Mouse (Mus musculus) thymus, adult 2 months (tissue): ENCODE results near the gene Gpr84. TPM values are rescaled to one million over a fixed set of nuclear protein-coding genes. Genes with fewer than 3 reads are reported as not detected.

ENCODE experiments used
- DNase-seq: peaks from one replicate; pipeline ENCODE4 v3.0.0; 2021
- H3K27ac ChIP-seq: fragments of 200-500 bp; 2 replicates; pipeline ENCODE4 v1.5.1; 2012; ENCODE audit warnings: low read length, control low read depth; ENCODE audit not compliant: control insufficient read depth, insufficient read depth
- H3K27me3 ChIP-seq: fragments of 200-500 bp; 2 replicates; pipeline ENCODE4 v1.6.1; 2012; ENCODE audit warnings: mild to moderate bottlenecking, low read length, moderate library complexity, mixed read lengths; ENCODE audit not compliant: control insufficient read depth, insufficient read depth
- H3K36me3 ChIP-seq: fragments of 200-500 bp; 2 replicates; pipeline ENCODE4 v1.6.1; 2012; ENCODE audit warnings: mild to moderate bottlenecking, low read length, moderate library complexity; ENCODE audit not compliant: control insufficient read depth, insufficient read depth
- H3K4me1 ChIP-seq: fragments of 200-500 bp; replicated peaks from 2 replicates; pipeline ENCODE4 v1.6.1; 2012; ENCODE audit warnings: low read length; ENCODE audit not compliant: control insufficient read depth, insufficient read depth
- H3K4me3 ChIP-seq: fragments of 200-500 bp; 2 replicates; pipeline ENCODE4 v1.5.1; 2012; ENCODE audit warnings: mild to moderate bottlenecking, low read length, control low read depth, moderate library complexity; ENCODE audit not compliant: control insufficient read depth, insufficient read depth
- CTCF ChIP-seq: fragments of 200-500 bp; IDR thresholded peaks from 2 replicates; pipeline ENCODE4 v1.5.1; 2012; ENCODE audit warnings: mild to moderate bottlenecking, control low read depth, low read length, moderate library complexity, borderline replicate concordance; ENCODE audit not compliant: control insufficient read depth, poor library complexity, insufficient read depth; ENCODE audit errors: extremely low read depth
- POLR2A ChIP-seq: fragments of 200-500 bp; IDR thresholded peaks from 2 replicates; pipeline ENCODE4 v1.6.1; 2012; ENCODE audit warnings: mild to moderate bottlenecking, low read length, control low read depth, moderate library complexity; ENCODE audit not compliant: control insufficient read depth, poor library complexity, insufficient read depth; ENCODE audit errors: extremely low read depth
- WGBS: fragments of 180-500 bp; shearing (Covaris S2); methylation state at CpG from one replicate; pipeline ENCODE4 v1.1.7; 2018; 5-methylcytosine and 5-hydroxymethylcytosine counted together
- polyA plus RNA-seq: library from polyadenylated mRNA; depleted of rRNA; stranded (reverse); fragments of >200 nt; gene quantifications from 2 replicates; pipeline ENCODE4 v1.2.3, GENCODE M21; 2012

The Gpr84 gene
- polyA plus RNA-seq, 1 experiment = 0.28 TPM

DNA sequence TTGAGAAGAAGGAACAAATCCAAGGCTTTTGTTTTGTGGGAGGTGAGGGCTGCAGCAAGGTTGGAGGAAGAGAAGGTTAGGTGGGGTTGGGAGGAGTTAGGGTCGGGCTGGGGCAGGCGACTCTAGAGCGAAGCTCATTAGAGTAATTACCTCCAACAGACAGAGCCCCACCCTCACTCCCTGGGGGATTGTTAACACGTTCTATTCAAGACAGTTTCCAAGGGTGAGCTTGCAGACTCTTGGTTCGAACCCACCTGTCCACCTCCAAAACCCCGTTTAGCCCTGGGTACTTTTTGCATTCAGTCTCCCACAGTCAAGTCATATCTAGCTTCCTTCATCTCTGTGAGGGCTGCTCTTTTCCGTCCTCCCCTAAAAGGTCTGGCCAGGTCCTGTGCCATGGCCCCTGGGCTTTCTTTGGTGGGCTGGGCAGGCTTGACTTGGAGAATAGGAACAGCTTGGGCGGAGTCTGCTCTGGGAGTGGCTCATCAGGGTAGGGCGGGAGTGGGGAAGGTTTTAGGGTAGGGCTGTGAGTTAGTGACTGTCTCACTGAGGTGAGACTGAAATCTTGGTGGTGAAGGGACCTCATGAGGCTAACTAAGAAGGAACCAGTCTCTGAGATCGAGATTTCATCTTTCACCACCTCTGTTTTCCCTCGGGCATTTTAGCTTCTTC is 26.7 kb upstream of the Gpr84 start:
- H3K4me1 ChIP-seq = peaks cover 34% of the 10 kb centered on the region
- 70% methylated on average over 11 of the region's 11 CpGs for WGBS

GRCm38 (mm10) chr15:103335488-103336235 is 25.2 kb upstream of the Gpr84 start:
- Histone ChIP-seq H3K4me3 (no peak overlapping the region), H3K36me3 (no peaks in the 10 kb centered on the region), H3K27ac (no peak overlapping the region), H3K4me1 (peaks cover 31% of the 10 kb centered on the region), H3K27me3 (no peaks in the 10 kb centered on the region)
- no peak for DNase-seq
- no peak for TF ChIP-seq CTCF
- no peak for TF ChIP-seq POLR2A
- 90% methylated on average over 7 of the region's 7 CpGs for WGBS

More for the DNA sequence above, 26.7 kb upstream of the Gpr84 start:
- H3K27me3 ChIP-seq = no peaks in the 10 kb centered on the region
- no peaks in the 10 kb centered on the region for H3K36me3 ChIP-seq
- no peak for TF ChIP-seq CTCF
- TF ChIP-seq POLR2A = no peak
- DNase-seq = no peak
- H3K4me3 ChIP-seq = no peak overlapping the region
- no peak overlapping the region for H3K27ac ChIP-seq

- WGBS = 92% methylated on average over 3 of the region's 3 CpGs
- DNase-seq = no peak
- H3K4me1 ChIP-seq = peaks cover 27% of the 10 kb centered on the region
- H3K36me3 ChIP-seq = no peaks in the 10 kb centered on the region
- H3K27me3 ChIP-seq = no peaks in the 10 kb centered on the region
- H3K27ac ChIP-seq = no peak overlapping the region
- TF ChIP-seq POLR2A = no peak
- TF ChIP-seq CTCF = no peak
- H3K4me3 ChIP-seq = no peak overlapping the region
Measured at GRCm38 (mm10) chr15:103335040-103335439, 24.6 kb upstream of the Gpr84 start.

DNA sequence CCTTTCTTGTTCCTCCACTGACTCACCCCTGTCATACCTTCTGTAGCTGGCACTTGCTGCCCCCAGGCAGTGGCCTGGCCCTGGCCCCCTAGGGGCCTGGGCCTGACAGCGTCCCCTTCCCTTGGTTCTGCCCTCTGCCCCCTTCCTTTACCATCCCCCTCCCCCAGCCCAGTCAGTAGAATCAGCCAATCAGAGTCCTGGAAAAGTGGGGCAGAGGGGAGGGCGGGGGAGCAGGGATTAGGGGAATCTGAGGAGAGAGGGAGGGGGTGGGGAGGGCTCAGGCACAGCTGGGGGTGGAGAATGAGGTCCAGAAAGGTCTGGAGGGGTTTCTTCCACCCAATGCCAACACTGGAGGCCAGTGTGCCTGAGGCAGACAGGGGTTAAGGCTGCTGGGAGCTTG is 23.8 kb upstream of the Gpr84 start:
- no peak overlapping the region; the same call in 1 of the 2 replicates for H3K27ac ChIP-seq
- TF ChIP-seq POLR2A (no peak), CTCF (no peak)
- no peaks in the 10 kb centered on the region for H3K27me3 ChIP-seq
- no peak overlapping the region for H3K4me3 ChIP-seq
- no peak for DNase-seq
- H3K36me3 ChIP-seq = no peaks in the 10 kb centered on the region
- H3K4me1 ChIP-seq = peaks cover 22% of the 10 kb centered on the region
- 65% methylated on average over 2 of the region's 2 CpGs for WGBS

GRCm38 (mm10) chr15:103333738-103334137 is 23.3 kb upstream of the Gpr84 start:
- no peak overlapping the region for H3K4me3 ChIP-seq
- no peak for DNase-seq
- WGBS = 57% methylated on average over 5 of the region's 5 CpGs
- H3K4me1 ChIP-seq = peaks cover 17% of the 10 kb centered on the region
- no peak for TF ChIP-seq CTCF
- TF ChIP-seq POLR2A = no peak
- H3K27me3 ChIP-seq = no peaks in the 10 kb centered on the region
- no peak overlapping the region; the same call in 1 of the 2 replicates for H3K27ac ChIP-seq
- no peaks in the 10 kb centered on the region for H3K36me3 ChIP-seq

DNA sequence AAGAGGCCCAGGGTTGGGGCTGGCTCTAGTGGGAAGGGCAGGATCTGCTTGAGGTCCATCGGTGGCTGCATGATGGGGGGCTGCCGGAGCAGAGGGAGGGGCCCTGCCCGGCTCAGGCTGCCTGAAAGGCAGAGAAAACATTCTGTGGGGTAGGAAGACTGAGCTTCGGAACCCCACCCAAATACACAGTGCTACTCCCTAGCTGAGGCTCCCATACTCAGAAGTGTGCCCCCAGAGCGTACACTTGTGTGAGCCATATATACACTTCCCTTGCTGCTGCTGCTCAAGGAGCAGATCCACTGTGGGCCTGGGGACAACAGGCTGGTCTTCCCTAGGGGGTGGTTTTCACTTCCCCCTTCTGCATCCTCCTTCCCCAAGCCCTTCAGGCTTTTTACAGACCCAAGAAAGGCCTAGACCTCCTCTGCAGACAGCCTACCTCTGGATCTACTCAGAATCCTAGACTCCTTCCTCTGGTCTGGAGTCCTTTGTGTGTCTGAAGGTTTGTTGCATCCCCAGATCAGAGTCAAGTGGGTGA is 22.7 kb upstream of the Gpr84 start:
- no peak for DNase-seq
- Histone ChIP-seq H3K36me3 (no peaks in the 10 kb centered on the region), H3K27ac (no peak overlapping the region), H3K27me3 (no peaks in the 10 kb centered on the region), H3K4me1 (peaks cover 11% of the 10 kb centered on the region), H3K4me3 (no peak overlapping the region)
- WGBS = 61% methylated on average over 5 of the region's 5 CpGs
- TF ChIP-seq CTCF = no peak
- TF ChIP-seq POLR2A = no peak
